Mouse (Mus musculus) c-Kit-negative CD71-positive TER-119-positive erythroid progenitor cells, embryonic 14.5 days (primary cell): Measurements from ENCODE around the gene Olfr1283.
"Not testable (repeated sequence)": the region's sequence is repeated elsewhere in the genome, so short reads cannot be mapped to it uniquely, and the experiment has no call there.

Source experiments
- DNase-seq: peaks from one replicate; pipeline ENCODE4 v3.0.0-alpha.2; 2013; ENCODE audit warnings: low read depth, low spot score

The Olfr1283 gene

DNA sequence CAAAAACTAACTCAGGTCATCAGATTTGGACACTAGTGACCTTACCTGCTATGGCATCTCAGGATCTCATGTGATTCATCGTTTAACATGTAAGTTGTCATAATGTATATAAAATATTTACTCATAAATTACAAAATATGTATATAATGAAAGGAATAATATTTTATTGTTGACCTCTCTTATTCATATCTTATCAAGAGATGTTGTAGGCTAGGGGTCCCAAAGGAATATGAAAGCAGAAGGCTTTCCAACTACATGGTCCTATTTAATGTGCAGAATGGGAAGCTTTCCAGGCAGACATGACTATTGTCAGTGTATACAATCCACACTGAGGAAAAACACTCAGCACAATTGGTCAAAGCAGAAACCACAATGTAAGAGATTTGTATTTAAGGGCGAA, at the start of gene Olfr1283:
TSS of gene Olfr1283 (plus strand) at position 301 of the 400 bp plus-strand sequence.
- no peak for DNase-seq

DNA sequence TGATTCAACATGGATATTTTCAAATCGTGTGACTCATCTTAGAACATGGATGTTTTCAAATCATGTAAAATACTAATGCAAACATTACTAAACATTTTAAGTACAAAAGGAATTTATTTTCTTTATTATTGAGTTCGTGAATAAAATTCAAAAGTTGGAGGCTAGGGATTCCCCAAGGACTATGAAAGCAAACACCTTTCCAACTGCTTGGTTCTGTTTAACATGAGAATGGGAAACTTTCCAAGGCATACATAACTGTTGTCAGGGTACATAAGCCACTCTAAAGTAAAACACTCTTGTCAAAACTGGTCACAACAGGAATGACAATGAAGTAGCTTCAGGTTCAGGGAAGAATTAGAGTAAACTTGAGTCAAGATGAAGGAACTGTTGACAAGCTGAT, 40.4 kb upstream of the Olfr1283 start, which contains the start of gene Olfr1281:
TSS of gene Olfr1281 (plus strand) at position 301 of the 400 bp plus-strand sequence.
- no peak for DNase-seq

DNA sequence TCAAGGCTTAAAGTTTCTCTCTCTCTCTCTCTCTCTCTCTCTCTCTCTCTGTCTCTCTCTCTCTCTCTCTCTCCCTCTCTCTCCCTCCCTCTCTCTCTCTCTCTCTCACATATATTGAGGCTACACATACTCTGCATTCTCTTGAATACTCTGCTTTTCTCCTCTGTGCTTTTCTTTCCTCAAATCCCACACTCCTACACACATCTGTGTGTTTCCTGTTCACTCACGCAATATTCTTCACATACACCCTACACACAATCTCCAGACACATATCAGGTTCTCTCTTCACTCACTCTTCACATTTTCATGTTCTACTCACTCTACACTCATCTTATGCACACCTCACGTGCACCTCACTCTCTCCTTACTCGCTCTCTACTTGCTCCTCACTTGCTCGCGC, 32.9 kb upstream of the Olfr1283 start:
- DNase-seq = not testable (repeated sequence)

DNA sequence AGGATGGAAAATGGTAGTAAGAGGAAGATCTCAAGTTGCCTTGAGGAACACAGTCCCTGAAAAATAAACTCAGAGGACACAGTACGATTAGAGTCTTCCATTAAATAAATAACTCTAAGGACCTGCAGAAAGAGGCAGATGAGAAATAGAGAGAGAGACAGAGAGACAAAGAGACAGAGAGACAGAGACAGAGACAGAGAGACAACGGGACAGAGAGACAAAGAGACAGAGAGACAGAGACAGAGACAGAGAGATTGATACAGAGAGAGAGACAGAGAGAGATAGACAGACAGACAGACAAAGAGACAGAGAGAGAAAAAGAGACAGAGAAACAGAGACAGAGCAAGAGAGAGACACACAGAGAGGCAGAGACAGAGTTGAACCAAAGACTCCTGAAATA, 30.6 kb upstream of the Olfr1283 start, which contains the start of gene Olfr1282:
TSS of gene Olfr1282 (minus strand) at position 101 of the 400 bp plus-strand sequence.
- DNase-seq = no peak

DNA sequence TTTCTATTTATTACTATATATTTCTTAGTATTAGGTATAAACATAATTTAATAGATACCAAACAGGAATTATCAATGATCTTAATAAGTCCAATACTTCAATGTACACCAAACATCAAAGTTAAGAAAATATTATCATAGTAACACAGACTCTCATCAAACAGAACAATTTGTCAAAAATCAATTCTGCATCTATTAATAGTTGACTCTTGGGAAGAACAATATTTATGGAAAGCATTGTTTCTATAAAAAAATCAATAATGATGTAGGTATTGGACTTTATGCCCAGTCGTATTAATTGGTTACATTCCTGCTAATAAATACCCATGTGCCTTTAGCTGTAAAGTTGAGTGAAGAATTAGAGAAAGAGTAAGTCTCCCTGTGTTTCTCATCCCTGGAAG, 8.6 kb downstream of the Olfr1283 start, which contains the start of gene Olfr1284:
TSS of gene Olfr1284 (plus strand) at position 301 of the 400 bp plus-strand sequence.
- no peak for DNase-seq
